Mouse (Mus musculus): ENCODE results near the gene Serinc4. TPM values are rescaled to one million over a fixed set of nuclear protein-coding genes. Genes with fewer than 3 reads are reported as not detected.

The Serinc4 gene
- polyA plus RNA-seq, 1 experiment from 2014 or later: 0.95 TPM

GRCm38 (mm10) chr2:121415591-121415990 is 41.0 kb downstream of the Serinc4 start:
- H3K4me2 ChIP-seq (ENCODE audit: low read length): peak overlapping the region; percentile 74
- H3K4me3 ChIP-seq (ENCODE audit: low read length): peak overlapping the region; percentile 99; the same call in 1 of the 2 replicates
- no peak overlapping the region for H3K27ac ChIP-seq (ENCODE audit: low read depth, low read length)
- 84% methylated on average over 3 of the region's 3 CpGs for WGBS
- no peak for ATAC-seq
- no peaks in the 10 kb centered on the region for H3K27me3 ChIP-seq (replicated peaks; ENCODE audit: control insufficient read depth, insufficient read depth, low read length)
- H3K36me3 ChIP-seq (ENCODE audit: control insufficient read depth, insufficient read depth, low read length): no peaks in the 10 kb centered on the region
- no peaks in the 10 kb centered on the region for H3K9me3 ChIP-seq (ENCODE audit: control insufficient read depth, low read length)
- peaks cover 21% of the 10 kb centered on the region for H3K4me1 ChIP-seq (ENCODE audit: control insufficient read depth, insufficient read depth, low read depth, low read length)
- H3K9ac ChIP-seq (ENCODE audit: low read depth, low read length): no peak overlapping the region; the same call in 1 of the 2 replicates

- peak overlapping the region; percentile 31 for H3K9ac ChIP-seq (ENCODE audit: low read depth, low read length)
- no peak overlapping the region for H3K27ac ChIP-seq (ENCODE audit: low read depth, low read length)
- ATAC-seq: no peak
- no peaks in the 10 kb centered on the region for H3K36me3 ChIP-seq (ENCODE audit: control insufficient read depth, insufficient read depth, low read length)
- 64% methylated on average over 3 of the region's 3 CpGs for WGBS
- peak overlapping the region; percentile 99; the same call in 1 of the 2 replicates for H3K4me3 ChIP-seq (ENCODE audit: low read length)
- no peaks in the 10 kb centered on the region for H3K9me3 ChIP-seq (ENCODE audit: control insufficient read depth, low read length)
- H3K4me2 ChIP-seq (ENCODE audit: low read length): peak overlapping the region; percentile 74
- peaks cover 21% of the 10 kb centered on the region for H3K4me1 ChIP-seq (ENCODE audit: control insufficient read depth, insufficient read depth, low read depth, low read length)
- H3K27me3 ChIP-seq (replicated peaks; ENCODE audit: control insufficient read depth, insufficient read depth, low read length): no peaks in the 10 kb centered on the region
These were observed 41.5 kb downstream of the Serinc4 start for GRCm38 (mm10) chr2:121415103-121415502.

DNA sequence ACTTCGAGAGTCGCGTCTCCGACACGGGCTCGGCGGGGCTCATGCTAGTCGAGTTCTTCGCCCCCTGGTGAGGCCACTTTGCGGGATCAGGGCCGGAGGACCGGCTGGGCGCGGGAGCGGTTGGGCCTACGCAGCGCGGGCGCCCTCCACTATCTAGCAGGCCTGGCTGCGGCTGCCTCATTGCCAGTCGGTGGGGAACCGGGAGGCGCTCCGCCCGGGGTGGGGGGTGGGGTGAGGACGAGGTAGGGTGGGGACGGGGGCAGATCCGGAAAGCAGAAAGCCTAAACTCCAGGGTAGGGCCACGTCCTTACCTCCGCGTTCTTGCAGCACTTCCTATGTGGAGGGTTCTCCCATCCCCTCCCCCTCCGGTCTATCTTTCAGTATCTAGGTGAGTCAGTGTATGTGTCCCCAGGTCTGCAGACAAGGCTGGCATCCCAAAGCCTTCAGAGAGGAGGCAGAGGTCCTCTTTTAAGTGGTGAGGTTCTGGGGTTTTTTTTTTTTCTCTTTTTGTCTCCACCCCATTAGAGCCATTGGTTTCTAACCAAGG is 42.4 kb downstream of the Serinc4 start:
- H3K9ac ChIP-seq (ENCODE audit: low read depth, low read length): peak overlapping the region; percentile 98
- peak; percentile 51 for ATAC-seq
- H3K27me3 ChIP-seq (replicated peaks; ENCODE audit: control insufficient read depth, insufficient read depth, low read length): no peaks in the 10 kb centered on the region
- no peaks in the 10 kb centered on the region for H3K9me3 ChIP-seq (ENCODE audit: control insufficient read depth, low read length)
- peaks cover 21% of the 10 kb centered on the region for H3K4me1 ChIP-seq (ENCODE audit: control insufficient read depth, insufficient read depth, low read depth, low read length)
- no peaks in the 10 kb centered on the region for H3K36me3 ChIP-seq (ENCODE audit: control insufficient read depth, insufficient read depth, low read length)
- peak overlapping the region; percentile 99 for H3K4me3 ChIP-seq (ENCODE audit: low read length)
- WGBS: 0% methylated on average over 31 of the region's 32 CpGs
- peak overlapping the region; percentile 96 for H3K27ac ChIP-seq (ENCODE audit: low read depth, low read length)
- H3K4me2 ChIP-seq (ENCODE audit: low read length): peak overlapping the region; percentile 74

- Histone ChIP-seq H3K9me3 (ENCODE audit: control insufficient read depth, low read length) (no peaks in the 10 kb centered on the region), H3K4me1 (ENCODE audit: control insufficient read depth, insufficient read depth, low read depth, low read length) (peaks cover 21% of the 10 kb centered on the region), H3K4me3 (ENCODE audit: low read length) (peak within 1 kb of the TSS; percentile 99), H3K4me2 (ENCODE audit: low read length) (peak within 1 kb of the TSS; percentile 74), H3K27me3 (replicated peaks; ENCODE audit: control insufficient read depth, insufficient read depth, low read length) (no peaks in the 10 kb centered on the region), H3K9ac (ENCODE audit: low read depth, low read length) (peak within 1 kb of the TSS; percentile 98), H3K27ac (ENCODE audit: low read depth, low read length) (peak within 1 kb of the TSS; percentile 96), H3K36me3 (ENCODE audit: control insufficient read depth, insufficient read depth, low read length) (no peaks in the 10 kb centered on the region)
- ATAC-seq: peak; percentile 98
- WGBS: under 1% methylated on average over 55 of the region's 68 CpGs
These were observed 43.1 kb downstream of the Serinc4 start, which contains the start of the genes Pdia3 and Catsper2 for GRCm38 (mm10) chr2:121413387-121414042. Gene Pdia3 (plus strand): TSS chr2:121413775. Gene Catsper2 (minus strand): TSS chr2:121413792.

- H3K9me3 ChIP-seq (ENCODE audit: control insufficient read depth, low read length): no peaks in the 10 kb centered on the region
- peak overlapping the region; percentile 99 for H3K4me3 ChIP-seq (ENCODE audit: low read length)
- H3K27ac ChIP-seq (ENCODE audit: low read depth, low read length): peak overlapping the region; percentile 96
- H3K4me1 ChIP-seq (ENCODE audit: control insufficient read depth, insufficient read depth, low read depth, low read length): peaks cover 21% of the 10 kb centered on the region
- 11% methylated on average over 4 of the region's 4 CpGs for WGBS
- no peak for ATAC-seq
- H3K4me2 ChIP-seq (ENCODE audit: low read length): peak overlapping the region; percentile 74
- H3K9ac ChIP-seq (ENCODE audit: low read depth, low read length): peak overlapping the region; percentile 98
- no peaks in the 10 kb centered on the region for H3K27me3 ChIP-seq (replicated peaks; ENCODE audit: control insufficient read depth, insufficient read depth, low read length)
- H3K36me3 ChIP-seq (ENCODE audit: control insufficient read depth, insufficient read depth, low read length): no peaks in the 10 kb centered on the region
These were observed 43.7 kb downstream of the Serinc4 start for GRCm38 (mm10) chr2:121412843-121413386.

DNA sequence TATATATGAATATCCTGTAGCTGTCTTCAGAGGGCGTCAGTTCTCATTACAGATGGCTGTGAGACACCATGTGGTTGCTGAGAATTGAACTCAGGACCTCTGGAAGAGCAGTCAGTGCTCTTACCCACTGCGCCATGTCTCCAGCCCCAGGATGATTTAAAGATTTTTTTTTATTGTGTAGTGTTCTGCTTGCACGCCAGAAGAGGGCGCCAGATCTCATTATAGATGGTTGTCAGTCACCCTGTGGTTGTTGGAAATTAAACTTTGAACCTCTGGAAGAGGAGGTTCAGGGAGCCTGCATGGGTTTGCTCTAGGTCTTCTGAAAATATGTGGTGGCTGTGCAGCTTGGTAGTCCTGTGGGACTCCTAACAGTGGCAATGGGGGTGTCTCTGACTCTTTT is 48.4 kb downstream of the Serinc4 start:
- no peak overlapping the region for H3K27ac ChIP-seq (ENCODE audit: low read depth, low read length)
- WGBS: 37% methylated on average over 4 of the region's 4 CpGs
- no peak for ATAC-seq
- H3K36me3 ChIP-seq (ENCODE audit: control insufficient read depth, insufficient read depth, low read length): no peaks in the 10 kb centered on the region
- no peak overlapping the region for H3K4me3 ChIP-seq (ENCODE audit: low read length)
- no peak overlapping the region for H3K4me2 ChIP-seq (ENCODE audit: low read length)
- H3K4me1 ChIP-seq (ENCODE audit: control insufficient read depth, insufficient read depth, low read depth, low read length): peaks cover 2% of the 10 kb centered on the region; the same call in 1 of the 2 replicates
- H3K27me3 ChIP-seq (replicated peaks; ENCODE audit: control insufficient read depth, insufficient read depth, low read length): no peaks in the 10 kb centered on the region
- no peaks in the 10 kb centered on the region for H3K9me3 ChIP-seq (ENCODE audit: control insufficient read depth, low read length)
- no peak overlapping the region for H3K9ac ChIP-seq (ENCODE audit: low read depth, low read length)

DNA sequence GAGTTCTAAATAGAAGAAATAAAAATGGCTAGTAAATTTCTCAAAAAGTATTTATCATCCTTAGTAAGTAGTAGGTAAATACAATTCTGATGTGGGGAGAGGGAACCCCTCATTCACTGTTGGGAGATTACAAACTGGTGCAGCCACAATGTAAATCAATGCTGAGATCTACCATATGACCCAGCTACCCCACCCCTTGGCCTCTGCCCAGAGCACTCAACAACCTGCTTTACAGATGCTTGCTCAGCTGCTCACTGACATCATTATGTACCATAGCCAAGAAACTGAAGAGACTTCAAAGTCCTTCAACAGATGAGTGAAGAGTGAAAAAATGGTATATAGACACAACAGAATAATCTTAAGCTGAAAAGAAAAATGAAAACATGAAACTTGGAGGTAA is 53.3 kb downstream of the Serinc4 start:
- no peak for ATAC-seq
- H3K27me3 ChIP-seq (replicated peaks; ENCODE audit: control insufficient read depth, insufficient read depth, low read length): no peaks in the 10 kb centered on the region
- no peaks in the 10 kb centered on the region for H3K4me1 ChIP-seq (ENCODE audit: control insufficient read depth, insufficient read depth, low read depth, low read length)
- no peak overlapping the region for H3K4me3 ChIP-seq (ENCODE audit: low read length)
- H3K36me3 ChIP-seq (ENCODE audit: control insufficient read depth, insufficient read depth, low read length): no peaks in the 10 kb centered on the region
- no peak overlapping the region for H3K9ac ChIP-seq (ENCODE audit: low read depth, low read length)
- no peaks in the 10 kb centered on the region for H3K9me3 ChIP-seq (ENCODE audit: control insufficient read depth, low read length)
- H3K27ac ChIP-seq (ENCODE audit: low read depth, low read length): no peak overlapping the region
- no peak overlapping the region for H3K4me2 ChIP-seq (ENCODE audit: low read length)

DNA sequence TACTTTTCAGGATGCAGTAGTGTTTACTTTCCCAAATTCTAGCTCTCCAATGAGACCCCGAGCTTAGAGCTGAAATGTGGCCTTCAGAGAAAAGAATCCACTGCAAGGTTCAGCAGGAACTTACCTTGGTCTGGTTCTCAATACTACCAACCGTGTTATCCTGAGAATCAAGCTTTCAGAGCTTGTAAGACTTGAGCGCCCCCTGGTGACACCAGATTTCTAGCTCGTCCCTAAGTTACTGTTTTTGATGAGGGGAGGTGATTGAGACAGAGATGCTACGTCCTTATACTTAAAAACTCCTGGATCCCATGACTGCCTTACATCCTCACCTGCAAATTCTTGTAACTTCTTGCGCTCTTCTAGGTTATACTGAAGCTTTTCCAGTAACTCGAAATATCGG is 60.0 kb downstream of the Serinc4 start:
- Histone ChIP-seq H3K36me3 (ENCODE audit: control insufficient read depth, insufficient read depth, low read length) (no peaks in the 10 kb centered on the region), H3K27ac (ENCODE audit: low read depth, low read length) (no peak overlapping the region), H3K4me1 (ENCODE audit: control insufficient read depth, insufficient read depth, low read depth, low read length) (no peaks in the 10 kb centered on the region), H3K9ac (ENCODE audit: low read depth, low read length) (no peak overlapping the region), H3K4me2 (ENCODE audit: low read length) (no peak overlapping the region), H3K9me3 (ENCODE audit: control insufficient read depth, low read length) (no peaks in the 10 kb centered on the region), H3K27me3 (replicated peaks; ENCODE audit: control insufficient read depth, insufficient read depth, low read length) (no peaks in the 10 kb centered on the region), H3K4me3 (ENCODE audit: low read length) (no peak overlapping the region)
- 15% methylated on average over 8 of the region's 8 CpGs for WGBS
- ATAC-seq: no peak

All from hindbrain, embryonic 16.5 days (tissue).